Mouse (Mus musculus): Measurements from ENCODE around the gene Ank2. TPM values are rescaled to one million over a fixed set of nuclear protein-coding genes. Genes with fewer than 3 reads are reported as not detected.
A peak's percentile ranks its signal among the peaks of the same experiment; 100 is the strongest.

The Ank2 gene
- polyA plus RNA-seq, 1 experiment from 2014 or later, result 27.6 TPM

MicroRNA genes within 50 kb of the gene (microRNA counts, 519-probe panel; counts per million panel counts)
- microRNA mmu-miR-302a (not detected), microRNA mmu-miR-302b (not detected), microRNA mmu-miR-302c (not detected), microRNA mmu-miR-302d (not detected), microRNA mmu-miR-367 (2,953 counts per million, percentile 15 among the panel's probes with 10 or more counts)

Small RNA genes within 50 kb of the gene (microRNA-seq; reads per million reads assigned to microRNA genes)
- gene Gm44494 (not detected), gene Mir302a (134 reads per million, percentile 56 among the genes with 10 or more reads in this experiment), gene Mir302b (91.1 reads per million, percentile 50 among the genes with 10 or more reads in this experiment), gene Mir302c (18.1 reads per million, percentile 31 among the genes with 10 or more reads in this experiment), gene Mir302d (119 reads per million, percentile 54 among the genes with 10 or more reads in this experiment), gene Mir367 (not detected)

Other genes with a start within 250 kb of the Ank2 start
- gene Larp7, start 54.0 kb upstream of the Ank2 start, polyA plus RNA-seq (2016; fragmentation: Nextera tagmentation; extraction: Ambion mirVana), result 66.2 and 71.0 TPM in 2 replicates
- gene Zgrf1, start 54.1 kb upstream of the Ank2 start, polyA plus RNA-seq (2016; fragmentation: Nextera tagmentation; extraction: Ambion mirVana), result 13.0 and 16.0 TPM in 2 replicates
- not detected in 2 replicates for gene Neurog2, start 133.8 kb upstream of the Ank2 start, polyA plus RNA-seq (2016; fragmentation: Nextera tagmentation; extraction: Ambion mirVana)